Mouse (Mus musculus) ES-Bruce4 (cell line): Measurements from ENCODE around the gene Hist1h3a.

Experiments
- CTCF ChIP-seq: IDR thresholded peaks from one replicate; pipeline ENCODE4 v1.8.1; 2011; ENCODE audit warnings: low read depth, low read length
- EP300 ChIP-seq: IDR thresholded peaks from 2 replicates; pipeline ENCODE4 v1.6.1; 2011; ENCODE audit warnings: low read depth, low read length; ENCODE audit not compliant: insufficient read depth

DNA sequence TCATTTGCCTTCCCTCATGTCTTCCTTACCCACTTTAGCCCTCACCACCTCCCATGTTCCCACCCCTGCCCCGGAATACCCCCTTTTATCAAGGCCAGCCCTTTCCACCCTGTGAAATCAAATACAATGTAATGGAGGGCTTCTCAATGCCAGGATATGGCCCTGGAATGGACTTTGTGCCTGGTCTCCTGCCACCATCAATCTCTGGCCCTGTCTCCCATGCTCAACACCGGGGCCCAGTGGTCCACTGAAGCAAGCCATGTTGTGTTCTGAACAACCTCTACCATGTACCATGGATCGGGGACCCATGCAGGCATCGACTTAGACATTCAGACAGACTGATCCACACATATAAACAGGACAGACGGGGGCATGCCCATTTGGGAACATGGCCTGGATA, 32.5 kb downstream of the Hist1h3a start:
- TF ChIP-seq CTCF (no peak), EP300 (no peak)
